Mouse (Mus musculus) testis, adult 2 months (tissue): ENCODE measurements around the gene Wipf1.

Experiments used
- CTCF ChIP-seq: fragments of 200-500 bp; IDR thresholded peaks from 2 replicates; pipeline ENCODE4 v1.5.1; 2012; ENCODE audit warnings: low read depth, mild to moderate bottlenecking, inconsistent platforms, low read length, moderate library complexity; ENCODE audit not compliant: control insufficient read depth, insufficient read depth, insufficient replicate concordance
- POLR2A ChIP-seq: fragments of 200-500 bp; IDR thresholded peaks from 2 replicates; pipeline ENCODE4 v1.6.1; 2012; ENCODE audit warnings: low read depth, mild to moderate bottlenecking, inconsistent platforms, low read length, moderate library complexity; ENCODE audit not compliant: control insufficient read depth

DNA sequence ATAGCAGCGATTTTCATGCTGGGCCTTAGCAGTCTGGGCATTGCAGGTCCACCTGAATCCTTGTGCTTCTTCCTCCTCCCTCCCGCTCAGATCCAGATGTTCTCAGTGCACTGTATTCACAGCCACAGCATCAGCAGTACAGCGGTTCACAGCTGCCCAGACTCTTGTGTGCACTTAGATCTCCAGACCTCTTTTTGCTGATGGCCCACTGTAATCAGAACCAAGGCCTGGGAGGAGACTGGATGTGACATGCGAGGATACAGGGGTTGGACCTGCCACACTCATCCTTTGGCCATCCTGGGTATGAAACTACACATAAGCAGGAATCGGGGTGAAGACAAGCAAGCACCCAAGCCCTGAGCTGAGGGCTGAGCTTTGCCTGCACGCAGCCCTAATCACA, 72.6 kb downstream of the Wipf1 start:
- TF ChIP-seq CTCF: no peak
- TF ChIP-seq POLR2A: no peak
